Mouse (Mus musculus) ES-E14 (cell line): ENCODE measurements around the gene H2al1m.

Experiments used
- CHD2 ChIP-seq: IDR thresholded peaks from 2 replicates; pipeline ENCODE4 v1.6.1; 2014; ENCODE audit warnings: mild to moderate bottlenecking, low read depth, low read length, inconsistent platforms
- HCFC1 ChIP-seq: IDR thresholded peaks from 2 replicates; pipeline ENCODE4 v1.6.1; 2012; ENCODE audit warnings: low read length, inconsistent platforms, borderline replicate concordance; ENCODE audit not compliant: insufficient read depth
- MAFK ChIP-seq: IDR thresholded peaks from 2 replicates; pipeline ENCODE4 v1.6.1; 2014; ENCODE audit warnings: mild to moderate bottlenecking, low read depth, low read length, inconsistent platforms; ENCODE audit not compliant: insufficient read depth
- ZC3H11A ChIP-seq: IDR thresholded peaks from 2 replicates; pipeline ENCODE4 v1.6.1; 2012; ENCODE audit warnings: low read depth, mild to moderate bottlenecking, inconsistent platforms, low read length, borderline replicate concordance
- ZNF384 ChIP-seq: IDR thresholded peaks from 2 replicates; pipeline ENCODE4 v1.6.1; 2012; ENCODE audit warnings: low read depth, low read length, inconsistent platforms

- TF ChIP-seq CHD2 (no peak), MAFK (no peak), ZC3H11A (no peak), HCFC1 (no peak), ZNF384 (no peak)
Observed at GRCm38 (mm10) chrX:9257831-9258230, 25.7 kb upstream of the H2al1m start.
